Mouse (Mus musculus): ENCODE measurements at regions not wholly inside any gene's neighbourhood (a gene's known extent, or its start where the extent isn't known, plus 50 kb on each side); places are given as distances from the start of the nearest gene placed in this dataset.
A peak's percentile ranks its signal among the peaks of the same experiment; 100 is the strongest.

- no peak for ATAC-seq (ENCODE audit: low FRiP score)
Measured at GRCm38 (mm10) chr1:64220486-64220885, 98.4 kb upstream of the Klf7 start.

DNA sequence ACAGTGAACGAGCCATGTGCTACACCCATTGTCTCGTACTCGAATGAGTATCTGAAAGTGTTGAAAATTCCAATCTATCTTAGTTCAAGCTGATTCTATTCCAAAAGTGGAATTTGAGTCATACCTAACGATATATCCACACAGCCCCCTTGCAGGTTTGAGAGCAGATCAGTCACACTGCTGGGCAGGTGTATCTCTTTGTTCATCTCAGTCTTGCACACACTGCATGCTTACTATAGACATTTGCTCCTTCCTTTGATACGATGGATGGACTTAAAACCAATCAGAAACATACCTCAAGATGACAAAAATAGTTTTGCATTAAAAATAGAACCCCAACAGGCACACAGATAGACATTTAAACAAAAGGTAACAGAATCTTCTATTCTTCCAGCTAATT lies 98.0 kb upstream of the Klf7 start:
- Histone ChIP-seq H3K4me2 (no peak overlapping the region), H3K9ac (no peak overlapping the region), H3K36me3 (no peaks in the 10 kb centered on the region), H3K27me3 (no peaks in the 10 kb centered on the region), H3K4me1 (replicated peaks) (peaks cover 33% of the 10 kb centered on the region), H3K27ac (no peak overlapping the region), H3K4me3 (no peak overlapping the region), H3K9me3 (no peaks in the 10 kb centered on the region)
- no peak for ATAC-seq (ENCODE audit: low FRiP score)
- WGBS = 58% methylated on average over 5 of the region's 5 CpGs

More at GRCm38 (mm10) chr1:64220486-64220885, 98.4 kb upstream of the Klf7 start:
- Histone ChIP-seq H3K9ac (no peak overlapping the region), H3K4me1 (replicated peaks) (peaks cover 37% of the 10 kb centered on the region), H3K27me3 (no peaks in the 10 kb centered on the region), H3K36me3 (no peaks in the 10 kb centered on the region), H3K9me3 (no peaks in the 10 kb centered on the region), H3K4me3 (no peak overlapping the region), H3K4me2 (no peak overlapping the region), H3K27ac (peak overlapping the region; percentile 40; the same call in 1 of the 2 replicates)
- 76% methylated on average over 1 of the region's 1 CpGs for WGBS

- H3K9me3 ChIP-seq = no peaks in the 10 kb centered on the region
- no peak overlapping the region for H3K4me2 ChIP-seq
- no peak overlapping the region for H3K4me3 ChIP-seq
- peaks cover 12% of the 10 kb centered on the region; the same call in 1 of the 2 replicates for H3K4me1 ChIP-seq (replicated peaks)
- H3K9ac ChIP-seq = no peak overlapping the region
- no peaks in the 10 kb centered on the region for H3K36me3 ChIP-seq
- H3K27ac ChIP-seq = no peak overlapping the region
- 82% methylated on average over 4 of the region's 4 CpGs for whole genome bisulfite sequencing
- ATAC-seq (ENCODE audit: low FRiP score) = no peak
- H3K27me3 ChIP-seq = no peaks in the 10 kb centered on the region
Measured at GRCm38 (mm10) chr1:64215646-64216045, 93.6 kb upstream of the Klf7 start.

- Histone ChIP-seq H3K36me3 (no peaks in the 10 kb centered on the region), H3K27me3 (no peaks in the 10 kb centered on the region), H3K4me2 (no peak overlapping the region), H3K9ac (no peak overlapping the region), H3K27ac (no peak overlapping the region), H3K4me1 (replicated peaks) (0 out of 2 replicates have a peak, but pooled peaks cover 3% of the 10 kb centered on the region), H3K4me3 (no peak overlapping the region), H3K9me3 (0 out of 2 replicates have a peak, but pooled peaks cover 8% of the 10 kb centered on the region)
- ATAC-seq (ENCODE audit: low FRiP score) = no peak
- WGBS = 79% methylated on average over 1 of the region's 1 CpGs
Measured at GRCm38 (mm10) chr1:64209131-64209530, 87.0 kb upstream of the Klf7 start.

DNA sequence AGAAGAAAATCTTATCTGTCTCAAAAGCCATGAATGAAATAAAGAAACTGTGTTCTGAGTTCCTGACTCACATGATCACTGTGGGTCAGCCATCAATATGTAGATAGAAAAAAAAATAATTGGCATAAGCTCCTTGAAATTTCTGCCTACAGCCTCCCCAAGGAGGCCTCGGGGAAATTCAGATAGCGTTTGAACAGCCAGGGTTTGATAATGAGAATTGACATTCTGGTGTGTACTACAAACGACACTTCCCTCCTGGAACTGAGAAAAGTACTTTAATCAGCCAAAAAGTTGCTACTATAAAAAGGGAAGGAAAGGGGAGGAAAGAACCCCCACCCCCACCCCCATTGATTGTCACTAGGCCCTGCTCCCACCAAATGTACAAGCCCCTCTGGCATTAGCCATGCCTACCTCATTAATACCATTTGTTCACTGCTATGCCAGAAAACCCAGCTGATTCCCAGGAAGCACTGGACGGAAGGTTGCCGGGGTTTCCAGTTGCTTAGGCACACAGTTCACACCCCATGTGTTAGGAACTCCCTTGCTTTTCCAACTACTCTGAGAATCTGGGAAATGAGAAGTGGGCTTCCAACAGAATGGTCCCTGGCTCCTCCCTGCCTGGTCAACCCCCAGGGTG lies 78.4 kb upstream of the Klf7 start:
- Histone ChIP-seq H3K36me3 (no peaks in the 10 kb centered on the region), H3K4me1 (replicated peaks) (peaks cover 23% of the 10 kb centered on the region), H3K27ac (no peak overlapping the region), H3K27me3 (no peaks in the 10 kb centered on the region), H3K4me3 (no peak overlapping the region), H3K9ac (no peak overlapping the region), H3K9me3 (0 out of 2 replicates have a peak, but pooled peaks cover 8% of the 10 kb centered on the region), H3K4me2 (no peak overlapping the region)
- peak; percentile 56 for ATAC-seq (ENCODE audit: low FRiP score)
- 23% methylated on average over 5 of the region's 5 CpGs for WGBS

DNA sequence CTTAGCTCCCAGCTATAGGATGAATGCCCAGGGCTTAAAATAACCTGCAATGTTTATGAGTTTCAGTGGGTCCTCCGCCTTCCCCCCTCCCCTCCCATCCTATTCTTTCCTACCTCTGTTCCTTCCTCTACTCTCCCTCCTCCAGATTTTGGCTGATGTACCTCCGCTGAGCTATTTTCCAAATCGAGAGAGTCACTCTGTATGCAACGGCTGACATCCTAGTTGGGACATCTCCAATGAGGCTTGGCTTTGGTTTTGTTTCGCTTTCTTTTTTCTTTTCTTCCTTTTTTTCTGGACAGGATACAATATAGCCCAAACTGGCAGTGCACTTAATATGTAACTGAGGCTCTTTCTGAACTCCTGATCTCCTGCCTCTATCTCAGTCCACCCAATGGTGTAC lies 76.7 kb upstream of the Klf7 start:
- H3K36me3 ChIP-seq = no peaks in the 10 kb centered on the region
- H3K4me3 ChIP-seq = no peak overlapping the region
- WGBS = 88% methylated on average over 5 of the region's 5 CpGs
- H3K27me3 ChIP-seq = no peaks in the 10 kb centered on the region
- no peak for ATAC-seq (ENCODE audit: low FRiP score)
- no peak overlapping the region for H3K9ac ChIP-seq
- H3K27ac ChIP-seq = no peak overlapping the region
- H3K4me1 ChIP-seq (replicated peaks) = peaks cover 27% of the 10 kb centered on the region
- no peaks in the 10 kb centered on the region for H3K9me3 ChIP-seq
- no peak overlapping the region for H3K4me2 ChIP-seq

- no peaks in the 10 kb centered on the region for H3K9me3 ChIP-seq
- WGBS = 61% methylated on average over 2 of the region's 2 CpGs
- peaks cover 32% of the 10 kb centered on the region for H3K4me1 ChIP-seq (replicated peaks)
- no peak overlapping the region for H3K27ac ChIP-seq
- H3K27me3 ChIP-seq = no peaks in the 10 kb centered on the region
- no peak for ATAC-seq (ENCODE audit: low FRiP score)
- H3K4me3 ChIP-seq = no peak overlapping the region
- H3K36me3 ChIP-seq = no peaks in the 10 kb centered on the region
- no peak overlapping the region for H3K4me2 ChIP-seq
- no peak overlapping the region for H3K9ac ChIP-seq
Measured at GRCm38 (mm10) chr1:64198322-64198721, 76.2 kb upstream of the Klf7 start.

DNA sequence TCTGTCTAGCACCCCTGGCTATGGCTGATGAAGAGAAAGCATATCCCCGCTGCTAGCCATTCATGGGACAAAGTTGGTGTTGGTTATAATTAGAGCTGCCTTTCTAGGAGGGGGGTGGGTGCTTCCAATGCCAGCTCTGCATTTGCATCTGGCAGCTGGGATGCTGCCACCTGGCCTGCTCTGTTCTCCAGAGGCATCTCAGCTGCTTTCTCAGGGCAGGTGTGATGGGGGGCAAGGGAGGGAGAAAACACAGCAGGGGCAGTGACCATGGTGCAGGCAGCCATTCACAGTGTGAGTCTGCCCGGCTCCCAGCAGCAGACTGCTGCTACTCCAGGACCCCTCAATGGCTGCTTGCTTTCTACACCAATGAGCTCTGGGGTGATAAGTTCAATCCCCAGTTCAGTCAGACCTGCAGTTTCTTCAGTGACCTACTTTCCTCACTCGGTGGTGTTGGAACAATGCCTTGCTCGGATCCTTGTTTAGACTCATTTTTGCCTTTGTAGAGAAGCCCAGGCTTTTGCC lies 73.9 kb upstream of the Klf7 start:
- H3K4me3 ChIP-seq = no peak overlapping the region
- no peak overlapping the region for H3K9ac ChIP-seq
- WGBS = 14% methylated on average over 4 of the region's 4 CpGs
- H3K27me3 ChIP-seq = no peaks in the 10 kb centered on the region
- peaks cover 53% of the 10 kb centered on the region for H3K4me1 ChIP-seq (replicated peaks)
- 0 out of 2 replicates have a peak, but pooled peaks have one; percentile 20 for ATAC-seq (ENCODE audit: low FRiP score)
- H3K27ac ChIP-seq = 0 out of 2 replicates have a peak overlapping the region, but pooled peaks have one; percentile 23
- no peak overlapping the region for H3K4me2 ChIP-seq
- no peaks in the 10 kb centered on the region for H3K36me3 ChIP-seq
- H3K9me3 ChIP-seq = no peaks in the 10 kb centered on the region

DNA sequence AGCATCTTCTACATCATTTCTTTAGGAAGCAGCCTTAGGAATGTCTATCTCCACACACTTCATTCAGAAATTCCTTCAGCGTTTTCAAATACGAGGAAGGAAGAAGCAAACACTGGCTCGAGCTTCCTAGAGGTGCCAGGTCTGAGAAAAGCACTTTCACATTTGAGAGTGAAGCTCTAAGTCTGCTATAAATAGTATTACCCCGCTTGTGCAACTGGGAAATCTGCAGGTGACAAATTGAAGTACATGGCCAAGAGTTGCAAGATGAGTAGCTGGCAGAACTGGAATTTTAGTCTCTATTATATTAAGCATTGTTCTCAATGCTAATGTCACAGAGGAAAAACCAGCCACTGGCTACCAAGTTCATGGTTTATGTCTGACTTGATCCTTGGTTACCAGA lies 73.2 kb upstream of the Klf7 start:
- no peak overlapping the region for H3K4me2 ChIP-seq
- no peak overlapping the region for H3K9ac ChIP-seq
- no peaks in the 10 kb centered on the region for H3K27me3 ChIP-seq
- no peaks in the 10 kb centered on the region for H3K36me3 ChIP-seq
- no peak for ATAC-seq (ENCODE audit: low FRiP score)
- 81% methylated on average over 4 of the region's 4 CpGs for WGBS
- peaks cover 55% of the 10 kb centered on the region for H3K4me1 ChIP-seq (replicated peaks)
- no peaks in the 10 kb centered on the region for H3K9me3 ChIP-seq
- H3K27ac ChIP-seq = no peak overlapping the region
- no peak overlapping the region for H3K4me3 ChIP-seq

- no peak for ATAC-seq (ENCODE audit: low FRiP score)
- H3K4me1 ChIP-seq (replicated peaks) = peaks cover 62% of the 10 kb centered on the region
- 31% methylated on average over 13 of the region's 13 CpGs for WGBS
- no peak overlapping the region for H3K9ac ChIP-seq
- no peak overlapping the region for H3K4me3 ChIP-seq
- no peaks in the 10 kb centered on the region for H3K36me3 ChIP-seq
- H3K27ac ChIP-seq = no peak overlapping the region
- H3K27me3 ChIP-seq = no peaks in the 10 kb centered on the region
- no peak overlapping the region for H3K4me2 ChIP-seq
- no peaks in the 10 kb centered on the region for H3K9me3 ChIP-seq
Measured at GRCm38 (mm10) chr1:64193150-64193838, 71.2 kb upstream of the Klf7 start.

DNA sequence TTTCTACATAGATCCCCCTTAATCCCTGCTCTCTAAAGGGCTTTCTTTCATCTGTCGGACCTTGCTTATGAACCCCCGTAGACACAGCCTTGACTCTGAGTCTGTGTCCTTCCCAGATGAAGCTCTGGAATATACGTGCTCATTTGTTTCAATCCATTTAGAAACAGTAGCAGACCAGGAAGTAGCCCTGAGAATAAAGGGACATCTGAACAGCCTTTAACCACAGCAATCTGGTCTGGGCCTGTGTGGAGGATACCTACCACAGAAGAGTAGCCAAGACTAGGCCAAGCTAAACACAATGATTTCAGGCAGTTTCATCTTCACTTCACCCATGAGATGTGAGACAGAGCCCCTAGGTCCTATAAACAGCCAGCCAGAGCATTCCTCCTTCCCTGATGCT lies 70.7 kb upstream of the Klf7 start:
- no peaks in the 10 kb centered on the region for H3K27me3 ChIP-seq
- no peak overlapping the region for H3K9ac ChIP-seq
- WGBS = 79% methylated on average over 3 of the region's 3 CpGs
- H3K4me2 ChIP-seq = no peak overlapping the region
- no peak for ATAC-seq (ENCODE audit: low FRiP score)
- H3K4me1 ChIP-seq (replicated peaks) = peaks cover 65% of the 10 kb centered on the region
- no peaks in the 10 kb centered on the region for H3K9me3 ChIP-seq
- no peak overlapping the region for H3K27ac ChIP-seq
- no peak overlapping the region for H3K4me3 ChIP-seq
- H3K36me3 ChIP-seq = no peaks in the 10 kb centered on the region

GRCm38 (mm10) chr1:64191242-64192220 lies 69.4 kb upstream of the Klf7 start:
- Histone ChIP-seq H3K36me3 (no peaks in the 10 kb centered on the region), H3K27ac (peak overlapping the region; percentile 58), H3K4me2 (no peak overlapping the region), H3K4me3 (no peak overlapping the region), H3K27me3 (no peaks in the 10 kb centered on the region), H3K4me1 (replicated peaks) (peaks cover 67% of the 10 kb centered on the region), H3K9ac (no peak overlapping the region), H3K9me3 (no peaks in the 10 kb centered on the region)
- WGBS = 51% methylated on average over 11 of the region's 11 CpGs
- no peak for ATAC-seq (ENCODE audit: low FRiP score)
